10 mouse cellular contexts compared by ENCODE assay signal in the genomic region with DNA sequence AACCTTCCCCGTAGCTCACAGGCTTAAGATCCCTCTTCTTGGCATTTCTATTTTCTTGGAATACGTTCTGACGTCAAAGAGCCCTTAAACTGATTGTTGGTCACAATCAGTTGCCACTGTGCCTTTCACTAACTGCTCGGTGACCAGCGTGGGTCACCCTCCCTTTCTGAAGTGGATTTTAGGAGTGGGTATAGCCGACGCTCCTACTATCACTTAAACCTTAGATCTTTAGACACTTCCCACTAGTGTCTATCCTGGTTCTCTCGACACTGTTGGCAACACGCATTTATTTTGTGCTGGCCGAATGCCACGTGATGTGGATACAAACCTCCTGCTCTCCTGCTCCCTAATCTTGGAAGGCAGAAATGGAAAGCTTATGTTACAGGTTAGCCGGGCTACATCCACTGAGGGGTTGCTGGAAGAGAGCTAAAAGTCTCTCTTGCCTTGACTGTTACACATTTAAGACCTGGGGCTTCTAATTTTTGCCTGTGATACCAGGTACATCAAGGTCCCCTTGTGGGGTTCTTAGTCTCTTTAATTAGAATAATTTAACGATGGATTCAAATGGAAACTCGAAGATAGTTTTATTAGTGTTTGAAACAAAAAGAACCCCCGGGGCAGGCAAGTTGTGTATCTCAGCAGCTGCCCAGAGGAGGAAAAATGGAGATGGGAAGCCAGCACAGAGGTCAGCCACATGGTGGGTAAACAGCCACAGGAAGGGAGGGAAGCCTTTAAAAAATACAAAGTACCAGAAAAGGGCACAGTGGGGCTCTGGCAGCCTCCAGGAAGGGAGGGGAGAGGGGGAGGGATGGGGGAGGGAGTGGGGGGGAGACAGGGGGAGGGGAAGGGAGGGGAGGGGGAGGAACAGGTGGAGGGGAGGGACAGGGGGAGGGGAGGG. TPM values are rescaled to one million over a fixed set of nuclear protein-coding genes. Genes with fewer than 3 reads are reported as not detected.
DNase-seq lines count a peak whose midpoint lies in the region; ATAC-seq and TF ChIP-seq lines count a peak whose summit lies in the region.
"Had no signal": no experiment of that assay in that cellular context is flagged by ENCODE, and none has a peak within 500 bp of the region (broad histone marks: within the 10 kb centered on the region; RNA-seq: fewer than 3 reads in every experiment).

No protein-coding gene starts in this region.

- 51% methylated on average over 15 of the region's 15 CpGs for WGBS in heart, embryonic 11.5 days (ENCODE audit: insufficient replicate concordance)
- WGBS in hindbrain, embryonic 14.5 days: 48% methylated on average over 15 of the region's 15 CpGs

- H3K9ac ChIP-seq in heart, embryonic 11.5 days (ENCODE audit: low read depth, low read length): no peak overlapping the region
- no peak overlapping the region for H3K9ac ChIP-seq in hindbrain, embryonic 14.5 days

- H3K4me3 ChIP-seq in heart, embryonic 11.5 days (ENCODE audit: low read depth, low read length): no peak overlapping the region
- peak overlapping the region; percentile 44 for H3K4me3 ChIP-seq in E14TG2a.4 (replicated peaks; ENCODE audit: low read length)
- no peak overlapping the region for H3K4me3 ChIP-seq in hindbrain, embryonic 14.5 days (replicated peaks; ENCODE audit: low read length)

- no peaks in the 10 kb centered on the region for H3K9me3 ChIP-seq in heart, embryonic 11.5 days (replicated peaks; ENCODE audit: control insufficient read depth, low read length)
- H3K9me3 ChIP-seq in E14TG2a.4 (ENCODE audit: low read length): peaks cover 4% of the 10 kb centered on the region
- H3K9me3 ChIP-seq in hindbrain, embryonic 14.5 days (ENCODE audit: control insufficient read depth, low read length): no peaks in the 10 kb centered on the region

- TF ChIP-seq POLR2A in brain, embryonic 14.5 days (IDR thresholded peaks at IDR 0.05; ENCODE audit: borderline replicate concordance, extremely low read depth, insufficient read depth, insufficient read length, poor library complexity, severe bottlenecking): no peak

- no peak for TF ChIP-seq CTCF in E14TG2a.4 (conservative IDR thresholded peaks at IDR 0.05; ENCODE audit: low read length)
- no peak for TF ChIP-seq CTCF in brain, embryonic 14.5 days (IDR thresholded peaks at IDR 0.05; ENCODE audit: borderline replicate concordance, extremely low read depth, insufficient read depth, insufficient read length)

- H3K4me2 ChIP-seq in heart, embryonic 11.5 days: no peak overlapping the region
- H3K4me2 ChIP-seq in hindbrain, embryonic 14.5 days (replicated peaks): no peak overlapping the region

- no peaks in the 10 kb centered on the region for H3K27me3 ChIP-seq in heart, embryonic 11.5 days (ENCODE audit: control insufficient read depth, insufficient read depth, low read length)
- H3K27me3 ChIP-seq in E14TG2a.4 (ENCODE audit: insufficient read depth, low read length): peaks cover 7% of the 10 kb centered on the region; the same call in 1 of the 2 replicates
- H3K27me3 ChIP-seq in hindbrain, embryonic 14.5 days (ENCODE audit: control insufficient read depth, insufficient read depth, low read length): no peaks in the 10 kb centered on the region

- no peaks in the 10 kb centered on the region for H3K36me3 ChIP-seq in heart, embryonic 11.5 days (ENCODE audit: control insufficient read depth, insufficient read depth, low read length)
- H3K36me3 ChIP-seq in E14TG2a.4 (ENCODE audit: insufficient read depth, low read length): no peaks in the 10 kb centered on the region
- H3K36me3 ChIP-seq in hindbrain, embryonic 14.5 days (replicated peaks; ENCODE audit: control insufficient read depth, insufficient read depth): no peaks in the 10 kb centered on the region

- no peak overlapping the region for H3K27ac ChIP-seq in heart, embryonic 11.5 days (ENCODE audit: low read depth, low read length)
- H3K27ac ChIP-seq in hindbrain, embryonic 14.5 days: peak overlapping the region; percentile 43; the same call in 1 of the 2 replicates

- peak; percentile 17 to 26 for DNase-seq in heart, adult 18-20 months
- peak; percentile 19 for DNase-seq in brain, embryonic 14.5 days (ENCODE audit: low read depth)
- no peak for DNase-seq in hindbrain, embryonic 14.5 days (ENCODE audit: low spot score)
- no peak for DNase-seq in yolk sac, embryonic 10.5 days (ENCODE audit: low spot score)
- no peak for DNase-seq in gastrocnemius, adult 8-10 months (ENCODE audit: low spot score in 2 of 2)
- DNase-seq in frontal cortex, postnatal 25 days (ENCODE audit: low spot score in 2 of 2): no peak

- no peak for ATAC-seq in heart, embryonic 11.5 days (replicated peaks; ENCODE audit: insufficient number of reproducible peaks, low FRiP score, low TSS enrichment)
- no peak for ATAC-seq in hindbrain, embryonic 14.5 days (ENCODE audit: low FRiP score)

- H3K4me1 ChIP-seq in heart, embryonic 11.5 days (ENCODE audit: control insufficient read depth, insufficient read depth, low read length): peaks cover 3% of the 10 kb centered on the region; the same call in 1 of the 2 replicates
- H3K4me1 ChIP-seq in E14TG2a.4 (replicated peaks; ENCODE audit: low read depth, low read length): peaks cover 30% of the 10 kb centered on the region
- 0 out of 2 replicates have a peak, but pooled peaks cover 13% of the 10 kb centered on the region for H3K4me1 ChIP-seq in hindbrain, embryonic 14.5 days (replicated peaks; ENCODE audit: control insufficient read depth, insufficient read depth, low read length)

RNA-seq across cellular contexts. Expression of a gene that starts 13.2 kb away (rescaled TPM):
- 1 to 10 TPM in 1 of 2 experiments, not detected in 1; 1.3 TPM for total RNA-seq in heart, adult 18-20 months (2021)
- 0.70 TPM in 1 of 2 replicates, not detected in the other for polyA plus RNA-seq in heart, embryonic 11.5 days (2014; fragmentation: Nextera tagmentation; extraction: Ambion mirVana)
- polyA plus RNA-seq in brain, embryonic 14.5 days (2012; rRNA removed): not detected in 2 replicates
- 0.53 TPM in 1 of 2 replicates, not detected in the other for polyA plus RNA-seq in hindbrain, embryonic 14.5 days (2014; fragmentation: Nextera tagmentation; extraction: Ambion mirVana)
- total RNA-seq in gastrocnemius, adult 8-10 months (2022): not detected
- total RNA-seq: heart, postnatal 10 days; MEL had no signal

Comparison
In these comparisons a context has a peak if more than half of its experiments do, and no peak if none do; other contexts are left out.
1. DNase-seq: peak in heart, adult 18-20 months (2 of 2) and brain, embryonic 14.5 days (single experiment); none in hindbrain, embryonic 14.5 days (single experiment), yolk sac, embryonic 10.5 days (single experiment), gastrocnemius, adult 8-10 months (0 of 2) and frontal cortex, postnatal 25 days (0 of 2).